Mouse (Mus musculus) heart, embryonic 16.5 days (tissue): ENCODE results near the gene 2010300C02Rik. TPM values are rescaled to one million over a fixed set of nuclear protein-coding genes. Genes with fewer than 3 reads are reported as not detected.

Experiments
- ATAC-seq: fragments of 200-750 bp; cut with Nextera tagmentation; replicated peaks from 2 replicates; pipeline ENCODE4 v1.8.0; 2017; ENCODE audit warnings: moderate number of reproducible peaks; ENCODE audit not compliant: insufficient read depth, low FRiP score; ENCODE audit errors: extremely low read depth
- H3K27ac ChIP-seq: fragments of 300-500 bp; sonication (generic); 2 replicates; pipeline ENCODE4 v1.5.1; 2014; ENCODE audit warnings: mild to moderate bottlenecking, low read length, control low read depth, moderate library complexity
- H3K27me3 ChIP-seq: fragments of 300-500 bp; sonication (generic); 2 replicates; pipeline ENCODE4 v1.6.1; 2014; ENCODE audit warnings: low read length, mixed read lengths; ENCODE audit not compliant: control insufficient read depth, insufficient read depth
- H3K36me3 ChIP-seq: fragments of 300-500 bp; sonication (generic); 2 replicates; pipeline ENCODE4 v1.6.1; 2014; ENCODE audit not compliant: control insufficient read depth, insufficient read depth
- H3K4me1 ChIP-seq: fragments of 300-500 bp; sonication (generic); 2 replicates; pipeline ENCODE4 v1.6.1; 2014; ENCODE audit warnings: low read length, mixed read lengths; ENCODE audit not compliant: control insufficient read depth, insufficient read depth
- H3K4me2 ChIP-seq: fragments of 300-500 bp; sonication (generic); 2 replicates; pipeline ENCODE4 v1.6.1; 2014; ENCODE audit warnings: low read depth, mild to moderate bottlenecking, control low read depth, low read length
- H3K4me3 ChIP-seq: fragments of 300-500 bp; sonication (generic); 2 replicates; pipeline ENCODE4 v1.5.1; 2014; ENCODE audit warnings: mild to moderate bottlenecking, control low read depth, low read length
- H3K9ac ChIP-seq: fragments of 300-500 bp; sonication (generic); 2 replicates; pipeline ENCODE4 v1.6.1; 2014; ENCODE audit warnings: low read length, control low read depth
- H3K9me3 ChIP-seq: fragments of 300-500 bp; sonication (generic); replicated peaks from 2 replicates; pipeline ENCODE4 v1.6.1; 2016; ENCODE audit warnings: low read length; ENCODE audit not compliant: control insufficient read depth
- WGBS: fragments of 180-500 bp; shearing (Covaris S2); extraction: QIAGEN DNeasy Blood & Tissue Kit; methylation state at CpG from one replicate; pipeline ENCODE4 v1.1.7; 2014; 5-methylcytosine and 5-hydroxymethylcytosine counted together
- polyA plus RNA-seq: library from polyadenylated mRNA; unstranded; fragments of >200 nt; fragmentation: Nextera tagmentation; extraction: Ambion mirVana; gene quantifications from 2 replicates; pipeline ENCODE4 v1.2.1, GENCODE M21; 2015

Gene 2010300C02Rik
- polyA plus RNA-seq, 1 experiment from 2014 or later = 4.5 TPM

DNA sequence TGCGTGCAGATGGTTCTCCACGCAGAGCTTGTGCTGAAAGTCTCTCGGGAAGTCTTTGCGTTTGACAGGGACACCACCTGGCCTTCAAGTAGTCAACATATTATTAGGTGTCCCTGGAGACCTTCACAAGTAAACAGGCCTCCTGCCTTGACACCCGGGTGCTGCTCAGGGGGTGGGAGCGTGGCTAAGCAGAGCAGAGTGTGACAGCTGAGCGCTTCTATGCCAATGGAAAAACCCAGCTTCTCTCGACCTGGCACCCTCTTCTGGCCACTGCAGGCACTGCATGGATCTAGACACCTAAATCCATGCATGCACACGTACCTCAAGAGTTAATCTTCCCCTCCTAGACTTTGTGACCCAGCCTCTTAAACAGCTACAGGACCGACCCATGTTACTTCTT, 80.8 kb downstream of the 2010300C02Rik start:
- no peaks in the 10 kb centered on the region for H3K4me1 ChIP-seq
- no peak overlapping the region for H3K9ac ChIP-seq
- ATAC-seq = no peak; the same call in 1 of the 2 replicates
- peak overlapping the region; percentile 59 for H3K4me2 ChIP-seq
- no peaks in the 10 kb centered on the region for H3K27me3 ChIP-seq
- H3K27ac ChIP-seq = no peak overlapping the region
- no peaks in the 10 kb centered on the region for H3K9me3 ChIP-seq
- no peak overlapping the region for H3K4me3 ChIP-seq
- 12% methylated on average over 10 of the region's 10 CpGs for WGBS
- no peaks in the 10 kb centered on the region for H3K36me3 ChIP-seq

DNA sequence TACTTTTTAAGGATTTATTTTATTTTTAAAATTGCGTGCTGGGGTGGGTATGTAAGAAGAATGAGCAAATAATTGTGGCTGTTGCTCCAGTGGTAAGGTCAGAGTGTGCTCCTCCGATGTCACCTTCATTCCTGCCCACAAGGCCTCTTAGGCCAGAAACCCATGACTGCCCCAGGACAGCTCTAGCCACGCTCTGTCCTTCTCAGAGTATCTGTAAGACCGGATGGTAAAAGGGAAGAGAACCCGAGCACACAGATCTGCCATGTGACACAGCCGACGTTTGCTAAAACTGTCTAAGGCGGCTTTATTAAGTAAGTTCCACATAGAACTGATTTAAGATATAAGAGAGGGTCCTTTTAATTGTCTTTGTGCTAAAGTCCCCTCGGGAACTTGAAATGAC, 81.3 kb downstream of the 2010300C02Rik start:
- Histone ChIP-seq H3K36me3 (no peaks in the 10 kb centered on the region), H3K9ac (no peak overlapping the region), H3K9me3 (no peaks in the 10 kb centered on the region), H3K4me2 (peak overlapping the region; percentile 59), H3K4me1 (no peaks in the 10 kb centered on the region), H3K27me3 (no peaks in the 10 kb centered on the region), H3K4me3 (no peak overlapping the region), H3K27ac (no peak overlapping the region)
- 72% methylated on average over 9 of the region's 9 CpGs for WGBS
- no peak for ATAC-seq

GRCm38 (mm10) chr1:37637571-37637970, 82.3 kb downstream of the 2010300C02Rik start:
- H3K36me3 ChIP-seq = no peaks in the 10 kb centered on the region
- H3K27me3 ChIP-seq = no peaks in the 10 kb centered on the region
- no peak for ATAC-seq
- H3K4me3 ChIP-seq = no peak overlapping the region
- no peaks in the 10 kb centered on the region for H3K4me1 ChIP-seq
- H3K9me3 ChIP-seq = no peaks in the 10 kb centered on the region
- H3K9ac ChIP-seq = no peak overlapping the region
- 67% methylated on average over 11 of the region's 11 CpGs for WGBS
- no peak overlapping the region for H3K27ac ChIP-seq
- no peak overlapping the region for H3K4me2 ChIP-seq

GRCm38 (mm10) chr1:37636824-37637223, 83.1 kb downstream of the 2010300C02Rik start:
- no peaks in the 10 kb centered on the region for H3K36me3 ChIP-seq
- 82% methylated on average over 5 of the region's 5 CpGs for WGBS
- no peaks in the 10 kb centered on the region for H3K27me3 ChIP-seq
- no peak overlapping the region for H3K27ac ChIP-seq
- ATAC-seq = no peak
- no peak overlapping the region for H3K9ac ChIP-seq
- H3K4me3 ChIP-seq = no peak overlapping the region
- no peak overlapping the region for H3K4me2 ChIP-seq
- H3K9me3 ChIP-seq = no peaks in the 10 kb centered on the region
- H3K4me1 ChIP-seq = no peaks in the 10 kb centered on the region

- Histone ChIP-seq H3K36me3 (no peaks in the 10 kb centered on the region), H3K9me3 (no peaks in the 10 kb centered on the region), H3K4me2 (no peak overlapping the region), H3K27me3 (no peaks in the 10 kb centered on the region), H3K9ac (no peak overlapping the region), H3K27ac (no peak overlapping the region), H3K4me1 (no peaks in the 10 kb centered on the region), H3K4me3 (no peak overlapping the region)
- ATAC-seq = no peak
- WGBS = 29% methylated on average over 2 of the region's 2 CpGs
Observed at GRCm38 (mm10) chr1:37636169-37636568, 83.7 kb downstream of the 2010300C02Rik start.

DNA sequence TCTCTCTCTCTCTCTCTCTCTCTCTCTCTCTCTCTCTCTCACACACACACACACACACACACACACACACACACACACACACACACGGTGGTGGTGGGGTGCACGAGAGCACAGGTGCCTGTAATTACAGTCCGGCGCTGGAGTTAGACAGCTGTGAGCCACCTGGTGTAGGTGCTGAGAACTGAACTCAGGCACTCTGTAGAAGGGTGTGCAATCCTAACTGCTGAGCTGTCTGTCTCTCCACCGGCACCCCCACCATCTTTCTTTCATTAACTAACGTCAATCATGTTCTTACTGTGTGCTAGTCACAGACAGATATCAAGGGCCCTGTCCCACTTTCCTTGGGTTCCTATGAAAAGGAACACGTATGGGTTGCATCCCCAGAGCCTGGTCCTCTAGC, 84.2 kb downstream of the 2010300C02Rik start:
- Histone ChIP-seq H3K4me1 (no peaks in the 10 kb centered on the region), H3K9ac (no peak overlapping the region), H3K4me3 (no peak overlapping the region), H3K27me3 (no peaks in the 10 kb centered on the region), H3K9me3 (no peaks in the 10 kb centered on the region), H3K27ac (no peak overlapping the region), H3K36me3 (no peaks in the 10 kb centered on the region), H3K4me2 (no peak overlapping the region)
- 72% methylated on average over 7 of the region's 7 CpGs for WGBS
- no peak for ATAC-seq

- Histone ChIP-seq H3K4me2 (no peak overlapping the region), H3K9me3 (no peaks in the 10 kb centered on the region), H3K36me3 (no peaks in the 10 kb centered on the region), H3K27ac (no peak overlapping the region), H3K27me3 (no peaks in the 10 kb centered on the region), H3K4me3 (no peak overlapping the region), H3K4me1 (no peaks in the 10 kb centered on the region), H3K9ac (no peak overlapping the region)
- no peak for ATAC-seq
- WGBS = 25% methylated on average over 4 of the region's 4 CpGs
Observed at GRCm38 (mm10) chr1:37634658-37635057, 85.2 kb downstream of the 2010300C02Rik start.

GRCm38 (mm10) chr1:37633516-37633915, 86.4 kb downstream of the 2010300C02Rik start:
- no peak for ATAC-seq
- H3K36me3 ChIP-seq = no peaks in the 10 kb centered on the region
- no peaks in the 10 kb centered on the region for H3K27me3 ChIP-seq
- no peaks in the 10 kb centered on the region for H3K9me3 ChIP-seq
- H3K4me2 ChIP-seq = no peak overlapping the region
- WGBS = 61% methylated on average over 5 of the region's 5 CpGs
- no peak overlapping the region for H3K4me3 ChIP-seq
- H3K4me1 ChIP-seq = no peaks in the 10 kb centered on the region
- no peak overlapping the region for H3K9ac ChIP-seq
- peak overlapping the region; percentile 40 for H3K27ac ChIP-seq

- peak; percentile 45; the same call in 1 of the 2 replicates for ATAC-seq
- Histone ChIP-seq H3K27ac (peak overlapping the region; percentile 57), H3K9ac (no peak overlapping the region), H3K4me2 (no peak overlapping the region), H3K27me3 (no peaks in the 10 kb centered on the region), H3K36me3 (no peaks in the 10 kb centered on the region), H3K4me3 (no peak overlapping the region), H3K4me1 (no peaks in the 10 kb centered on the region), H3K9me3 (no peaks in the 10 kb centered on the region)
- WGBS = 68% methylated on average over 8 of the region's 8 CpGs
Observed at GRCm38 (mm10) chr1:37632425-37632824, 87.5 kb downstream of the 2010300C02Rik start.

DNA sequence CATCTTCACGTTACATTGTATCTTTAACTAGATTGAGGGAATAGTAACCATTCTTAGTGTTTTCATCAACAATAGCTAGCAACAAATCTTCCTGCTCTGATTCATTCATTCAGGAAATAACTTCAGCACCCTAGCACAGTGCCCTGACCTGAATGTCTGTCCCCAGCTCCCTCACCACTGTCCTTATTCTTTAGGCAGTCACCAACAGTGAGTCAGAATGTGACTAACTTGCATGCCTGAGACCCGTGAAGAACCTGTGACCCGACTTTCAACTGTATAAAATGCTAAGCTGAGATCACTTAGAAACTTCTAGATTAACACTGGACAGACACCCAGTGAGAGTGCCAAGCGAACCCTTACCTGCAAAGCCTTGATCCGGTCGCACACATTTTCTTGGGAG, 88.4 kb downstream of the 2010300C02Rik start:
- H3K4me2 ChIP-seq = no peak overlapping the region
- H3K9me3 ChIP-seq = no peaks in the 10 kb centered on the region
- WGBS = 79% methylated on average over 6 of the region's 6 CpGs
- H3K4me3 ChIP-seq = no peak overlapping the region
- no peaks in the 10 kb centered on the region for H3K4me1 ChIP-seq
- no peak for ATAC-seq
- peak overlapping the region; percentile 57; the same call in 1 of the 2 replicates for H3K27ac ChIP-seq
- no peaks in the 10 kb centered on the region for H3K27me3 ChIP-seq
- H3K36me3 ChIP-seq = no peaks in the 10 kb centered on the region
- no peak overlapping the region for H3K9ac ChIP-seq
